Mouse (Mus musculus) C2C12 (cell line): ENCODE data around the gene Ltbp3. TPM values are rescaled to one million over a fixed set of nuclear protein-coding genes. Genes with fewer than 3 reads are reported as not detected.
A peak's percentile ranks its signal among the peaks of the same experiment; 100 is the strongest.

Source experiments
- H3K27me3 ChIP-seq: one replicate; pipeline ENCODE4 v1.6.1; 2011; ENCODE audit not compliant: control insufficient read depth, insufficient read depth, insufficient read length
- H3K36me3 ChIP-seq: one replicate; pipeline ENCODE4 v1.6.1; 2011; ENCODE audit not compliant: control insufficient read depth, insufficient read depth
- H3K4me3 ChIP-seq: one replicate; pipeline ENCODE4 v1.5.1; 2011; ENCODE audit warnings: mild to moderate bottlenecking, control low read depth; ENCODE audit not compliant: poor library complexity, insufficient read depth, severe bottlenecking
- H3K79me2 ChIP-seq: one replicate; pipeline ENCODE4 v1.6.1; 2011; ENCODE audit not compliant: control insufficient read depth, insufficient read depth
- H3K79me3 ChIP-seq: one replicate; pipeline ENCODE4 v1.6.1; 2011; ENCODE audit warnings: low read depth, control low read depth
- H3ac ChIP-seq: one replicate; pipeline ENCODE3; 2011; ENCODE audit warnings: low read depth; ENCODE audit not compliant: control insufficient read depth, insufficient read length
- CEBPB ChIP-seq: IDR thresholded peaks from one replicate; pipeline ENCODE4 v1.6.1; 2011; ENCODE audit warnings: low read depth, mild to moderate bottlenecking, control low read depth, moderate library complexity
- CTCF ChIP-seq: IDR thresholded peaks from one replicate; pipeline ENCODE4 v1.5.1; 2011; ENCODE audit not compliant: control insufficient read depth, insufficient read depth, insufficient read length
- FOSL1 ChIP-seq: IDR thresholded peaks from one replicate; pipeline ENCODE4 v1.8.0; 2011; ENCODE audit warnings: mild to moderate bottlenecking, low read length; ENCODE audit not compliant: poor library complexity, insufficient read depth, severe bottlenecking
- MAX ChIP-seq: IDR thresholded peaks from one replicate; pipeline ENCODE4 v1.6.1; 2011; ENCODE audit warnings: mild to moderate bottlenecking, control low read depth
- MYOD1 ChIP-seq: IDR thresholded peaks from one replicate; pipeline ENCODE4 v1.6.1; 2011; ENCODE audit warnings: low read depth; ENCODE audit not compliant: control insufficient read depth, insufficient read length
- MYOG ChIP-seq: IDR thresholded peaks from one replicate; pipeline ENCODE4 v1.6.1; 2011; ENCODE audit not compliant: control insufficient read depth, insufficient read length; ENCODE audit errors: extremely low read depth
- USF1 ChIP-seq: IDR thresholded peaks from one replicate; pipeline ENCODE4 v1.6.1; 2011; ENCODE audit warnings: low read depth, mild to moderate bottlenecking, control low read depth, moderate library complexity
- polyA plus RNA-seq: library from polyadenylated mRNA; unstranded; fragments of >200 nt; fragmentation: generic; extraction: Trizol; gene quantifications from one replicate; pipeline ENCODE4 v1.2.1, GENCODE M21; 2012; ENCODE audit warnings: missing spikeins

Ltbp3 gene
- polyA plus RNA-seq, 1 experiment, result 128 TPM

DNA sequence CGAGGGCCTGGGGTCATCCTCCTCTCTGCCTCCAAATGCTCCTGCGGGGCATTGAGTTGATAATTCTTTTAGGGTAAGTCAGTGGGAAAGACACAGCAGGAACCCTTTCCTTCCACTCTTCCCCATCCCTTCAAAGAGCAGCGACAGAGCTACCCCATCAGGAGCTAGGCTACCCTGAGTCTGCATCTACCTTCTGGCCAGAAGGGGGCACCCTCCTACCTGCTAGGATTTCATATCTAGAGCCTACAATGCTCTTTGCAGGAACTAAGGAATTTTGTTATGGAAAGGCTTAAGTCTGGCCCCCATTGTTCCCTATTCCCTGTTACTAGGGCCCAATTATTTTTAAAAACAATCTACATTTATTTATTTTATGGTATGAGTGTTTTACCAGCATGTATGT, 29.5 kb upstream of the Ltbp3 start:
- no peak for TF ChIP-seq MAX
- TF ChIP-seq USF1, result no peak
- TF ChIP-seq FOSL1, result no peak
- no peak for TF ChIP-seq CTCF
- TF ChIP-seq MYOD1, result no peak
- no peak for TF ChIP-seq CEBPB
- TF ChIP-seq MYOG, result no peak
- H3ac ChIP-seq, result no peak overlapping the region
- H3K27me3 ChIP-seq, result no peaks in the 10 kb centered on the region
- no peak overlapping the region for H3K4me3 ChIP-seq
- H3K79me2 ChIP-seq, result peaks cover 40% of the 10 kb centered on the region
- H3K79me3 ChIP-seq, result peaks cover 18% of the 10 kb centered on the region
- H3K36me3 ChIP-seq, result peaks cover 82% of the 10 kb centered on the region

GRCm38 (mm10) chr19:5711907-5712460, 28.7 kb upstream of the Ltbp3 start:
- TF ChIP-seq CTCF (no peak), MAX (no peak)
- Histone ChIP-seq H3K4me3 (no peak overlapping the region), H3K27me3 (no peaks in the 10 kb centered on the region), H3ac (no peak overlapping the region), H3K79me2 (peaks cover 43% of the 10 kb centered on the region), H3K79me3 (peaks cover 18% of the 10 kb centered on the region), H3K36me3 (peaks cover 83% of the 10 kb centered on the region)

GRCm38 (mm10) chr19:5713255-5713654, 27.4 kb upstream of the Ltbp3 start:
- TF ChIP-seq MYOD1, result no peak
- no peak for TF ChIP-seq USF1
- TF ChIP-seq CTCF, result no peak
- TF ChIP-seq CEBPB, result no peak
- no peak for TF ChIP-seq MYOG
- no peak for TF ChIP-seq MAX
- no peak for TF ChIP-seq FOSL1
- peak overlapping the region; percentile 5 for H3ac ChIP-seq
- H3K4me3 ChIP-seq, result no peak overlapping the region
- H3K36me3 ChIP-seq, result peaks cover 78% of the 10 kb centered on the region
- peaks cover 18% of the 10 kb centered on the region for H3K79me3 ChIP-seq
- H3K79me2 ChIP-seq, result peaks cover 50% of the 10 kb centered on the region
- no peaks in the 10 kb centered on the region for H3K27me3 ChIP-seq

- peaks cover 50% of the 10 kb centered on the region for H3K79me2 ChIP-seq
- no peak overlapping the region for H3K4me3 ChIP-seq
- H3ac ChIP-seq, result no peak overlapping the region
- TF ChIP-seq MAX, result no peak
- no peak for TF ChIP-seq MYOD1
- TF ChIP-seq MYOG, result no peak
- TF ChIP-seq CTCF, result no peak
- TF ChIP-seq USF1, result no peak
- H3K79me3 ChIP-seq, result peaks cover 18% of the 10 kb centered on the region
- H3K36me3 ChIP-seq, result peaks cover 75% of the 10 kb centered on the region
- H3K27me3 ChIP-seq, result no peaks in the 10 kb centered on the region
These were observed 27.0 kb upstream of the Ltbp3 start for GRCm38 (mm10) chr19:5713730-5714129.

GRCm38 (mm10) chr19:5715793-5716688, 24.7 kb upstream of the Ltbp3 start:
- peaks cover 83% of the 10 kb centered on the region for H3K36me3 ChIP-seq

DNA sequence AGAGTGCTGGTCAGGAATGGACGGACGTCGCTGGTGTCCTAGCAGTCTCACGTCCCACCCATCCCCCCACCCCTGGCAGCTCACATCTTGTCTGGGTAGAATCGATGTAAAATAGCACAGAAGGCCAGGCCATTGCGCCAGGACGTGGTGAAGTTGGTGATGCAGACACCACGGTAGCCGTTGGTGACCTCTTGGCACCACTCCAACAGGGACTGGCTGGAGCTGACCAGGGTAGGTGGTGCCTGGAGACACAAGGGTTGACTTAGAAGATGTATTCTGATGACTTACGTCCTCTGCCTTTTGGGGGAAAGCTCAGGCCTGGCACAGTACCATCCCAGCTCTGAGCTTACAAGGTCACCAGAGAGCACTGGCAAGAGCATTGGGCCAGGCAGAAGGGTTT, 23.7 kb upstream of the Ltbp3 start:
- TF ChIP-seq MYOD1 (no peak), MYOG (no peak), MAX (no peak), USF1 (no peak), FOSL1 (no peak), CEBPB (no peak), CTCF (no peak)
- H3K79me2 ChIP-seq, result peaks cover 44% of the 10 kb centered on the region
- peaks cover 88% of the 10 kb centered on the region for H3K36me3 ChIP-seq

More at GRCm38 (mm10) chr19:5715793-5716688, 24.7 kb upstream of the Ltbp3 start:
- Histone ChIP-seq H3K4me3 (no peak overlapping the region), H3K79me3 (peaks cover 18% of the 10 kb centered on the region), H3K79me2 (peaks cover 46% of the 10 kb centered on the region), H3ac (no peak overlapping the region), H3K27me3 (no peaks in the 10 kb centered on the region)
- no peak for TF ChIP-seq MAX

More for the DNA sequence above, 23.7 kb upstream of the Ltbp3 start:
- no peak overlapping the region for H3ac ChIP-seq
- H3K4me3 ChIP-seq, result no peak overlapping the region
- peaks cover 17% of the 10 kb centered on the region for H3K79me3 ChIP-seq
- H3K27me3 ChIP-seq, result no peaks in the 10 kb centered on the region
